In the genomic region with DNA sequence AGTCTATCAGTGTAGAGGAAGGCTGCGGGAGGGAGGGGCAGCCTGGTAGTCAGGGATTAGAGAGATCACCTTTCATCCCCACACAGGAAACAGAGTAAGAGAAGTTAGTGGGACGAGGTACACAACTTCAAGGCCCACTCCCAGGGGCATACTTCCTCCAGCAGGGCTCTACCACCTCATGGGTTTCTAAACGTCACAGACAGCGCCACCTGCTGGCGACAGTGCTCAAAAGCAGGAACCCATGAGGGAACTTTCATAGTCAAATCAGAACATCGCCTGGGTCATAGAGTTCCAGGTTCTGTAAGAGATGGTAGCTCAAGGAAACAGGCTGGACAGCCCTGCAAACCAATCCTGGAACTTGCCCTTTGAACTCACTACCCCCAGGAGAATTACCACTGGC, we compare ENCODE assay signal across 9 mouse cellular contexts. TPM values are rescaled to one million over a fixed set of nuclear protein-coding genes. Genes with fewer than 3 reads are reported as not detected.
DNase-seq lines count a peak whose midpoint lies in the region.
"Had no signal": no experiment of that assay in that cellular context is flagged by ENCODE, and none has a peak within 500 bp of the region (broad histone marks: within the 10 kb centered on the region; RNA-seq: fewer than 3 reads in every experiment).

No protein-coding gene starts in this region.

- H3K4me1 ChIP-seq in heart, embryonic 10.5 days = no peaks in the 10 kb centered on the region

- H3K4me3 ChIP-seq in heart, embryonic 10.5 days = no peak overlapping the region

- WGBS in heart, embryonic 10.5 days = 43% methylated on average over 6 of the region's 6 CpGs

- H3K27me3 ChIP-seq in heart, embryonic 10.5 days (ENCODE audit: insufficient read depth, poor library complexity, severe bottlenecking) = no peaks in the 10 kb centered on the region

- DNase-seq in heart, postnatal 4 days = peak; percentile 28
- no peak for DNase-seq in heart, embryonic 10.5 days (ENCODE audit: low spot score)
- DNase-seq in B cell, adult 2 months = peak; percentile 37 to 47
- DNase-seq in ZHBTc4 (ENCODE audit: low read depth, low spot score) = peak; percentile 89
- peak; percentile 53 to 60 for DNase-seq in kidney, postnatal 25 days
- DNase-seq in thymus, postnatal 25 days = peak; percentile 31
- no peak for DNase-seq in cerebellum, adult 8-10 months
- no peak for DNase-seq in right cerebral cortex, postnatal 36 days (ENCODE audit: low spot score in 2 of 2)

- H3K36me3 ChIP-seq in heart, embryonic 10.5 days = no peaks in the 10 kb centered on the region

- H3K27ac ChIP-seq in heart, embryonic 10.5 days = no peak overlapping the region

- no peaks in the 10 kb centered on the region for H3K9me3 ChIP-seq in heart, embryonic 10.5 days

RNA-seq across cellular contexts. Expression of gene Uts2, which starts 6.7 kb away (rescaled TPM):
- not detected for total RNA-seq in heart, postnatal 4 days (2021)
- polyA plus RNA-seq in heart, embryonic 10.5 days (2016; fragmentation: Nextera tagmentation; extraction: Ambion mirVana) = not detected in 2 replicates
- total RNA-seq: layer of hippocampus, postnatal 10 days had no signal

RNA-seq across cellular contexts. Expression of gene Per3, which starts 54.3 kb away (rescaled TPM):
- total RNA-seq in heart, postnatal 4 days (2021) = 10 to 100 TPM; 12.0 to 12.9 TPM
- polyA plus RNA-seq in heart, embryonic 10.5 days (2016; fragmentation: Nextera tagmentation; extraction: Ambion mirVana) = 5.6 and 7.0 TPM in 2 replicates

Comparison
In these comparisons a context has a peak if more than half of its experiments do, and no peak if none do; other contexts are left out.
1. DNase-seq: peak in heart, postnatal 4 days (single experiment), B cell, adult 2 months (2 of 2), ZHBTc4 (single experiment), kidney, postnatal 25 days (2 of 2) and thymus, postnatal 25 days (single experiment); none in heart, embryonic 10.5 days (single experiment), cerebellum, adult 8-10 months (single experiment) and right cerebral cortex, postnatal 36 days (0 of 2).